Mouse (Mus musculus): Measurements from ENCODE around the gene Prss54.
"Not testable (repeated sequence)": the region's sequence is repeated elsewhere in the genome, so short reads cannot be mapped to it uniquely, and the experiment has no call there.

Prss54 gene

GRCm38 (mm10) chr8:95576240-95576639, at the start of gene Prss54:
Prss54 (minus strand) TSS chr8:95576340.
- no peak for DNase-seq

DNA sequence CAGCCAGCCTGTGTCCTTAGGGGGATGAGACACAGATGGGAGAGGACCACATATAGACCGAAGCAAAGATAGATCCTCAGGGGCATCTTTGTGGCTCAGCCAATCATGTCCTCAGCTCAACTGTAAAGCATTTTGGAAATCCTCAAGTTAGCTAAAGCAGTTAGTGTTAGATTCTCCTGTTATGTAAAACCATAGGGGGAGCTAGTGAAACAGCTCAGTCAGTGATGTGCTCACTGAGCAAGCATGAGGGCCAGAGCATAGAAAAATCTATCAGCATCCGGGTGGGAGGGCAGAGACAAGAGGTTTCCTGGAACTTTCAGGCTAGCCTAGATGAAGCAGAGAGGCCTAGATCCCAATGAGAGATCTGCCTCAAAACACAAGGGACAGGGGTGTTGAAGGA, 48.7 kb upstream of the Prss54 start:
- DNase-seq, result no peak

DNA sequence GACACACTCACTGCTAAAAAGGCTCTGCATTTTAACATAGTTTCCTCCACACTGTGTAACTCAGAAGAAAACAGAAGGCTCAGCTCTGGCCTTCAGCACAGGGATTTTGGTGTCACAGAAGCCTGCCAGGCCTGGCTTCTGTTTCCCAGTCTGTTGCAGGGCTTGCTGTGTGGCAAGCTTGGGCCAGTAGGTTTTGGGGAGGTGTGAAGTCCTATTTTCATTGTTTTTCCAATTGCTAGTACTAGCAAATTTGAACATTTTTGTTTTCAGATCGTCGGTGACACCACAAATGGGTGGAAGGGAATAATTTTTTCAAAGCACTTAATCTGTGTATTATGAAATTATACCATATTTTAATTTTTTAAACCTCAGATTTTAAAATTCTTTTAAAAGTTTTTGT, 43.9 kb upstream of the Prss54 start:
- no peak for DNase-seq

- DNase-seq, result no peak
Measured at GRCm38 (mm10) chr8:95616383-95616782, 40.2 kb upstream of the Prss54 start.

DNA sequence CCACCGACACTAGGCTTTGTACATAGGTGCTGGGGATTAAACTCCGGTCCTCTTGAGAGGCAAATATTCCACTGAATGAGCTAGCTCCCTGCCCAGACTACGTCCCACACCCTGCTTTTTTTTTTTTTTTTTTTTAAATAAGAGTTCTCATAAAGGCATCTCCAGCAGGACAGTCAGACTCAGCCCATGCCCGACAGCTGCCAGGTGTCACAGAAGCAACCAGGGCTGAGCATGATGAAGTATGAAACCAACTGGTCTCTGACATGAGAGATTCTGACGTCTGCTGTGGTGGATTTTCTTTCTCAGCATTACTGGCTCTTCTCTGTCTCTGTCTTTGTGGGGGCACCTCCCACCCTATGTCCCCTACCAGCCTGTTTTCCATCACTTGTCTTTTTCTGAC, 35.6 kb upstream of the Prss54 start:
- no peak for DNase-seq

DNA sequence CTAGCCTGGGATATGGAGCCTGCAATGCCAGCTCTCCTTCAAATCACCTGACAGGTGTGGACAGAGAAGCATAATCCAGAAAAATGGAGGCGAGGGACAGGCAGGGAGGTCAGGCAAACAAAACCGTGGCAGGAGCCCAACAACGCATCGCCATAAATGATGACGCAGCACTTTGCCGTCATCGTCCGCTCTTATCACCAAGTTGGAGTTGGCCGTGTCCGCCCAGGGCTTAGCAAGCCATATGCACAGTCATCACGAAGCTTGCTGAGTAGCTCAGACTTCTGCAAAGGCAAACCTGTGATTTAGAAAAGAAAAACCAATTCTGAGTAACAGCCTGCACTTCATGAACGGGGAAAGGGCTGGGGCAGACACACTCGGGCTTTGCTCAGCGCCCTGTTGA, 34.6 kb upstream of the Prss54 start:
- no peak for DNase-seq

GRCm38 (mm10) chr8:95609406-95609805, 33.3 kb upstream of the Prss54 start:
- DNase-seq, result no peak

DNA sequence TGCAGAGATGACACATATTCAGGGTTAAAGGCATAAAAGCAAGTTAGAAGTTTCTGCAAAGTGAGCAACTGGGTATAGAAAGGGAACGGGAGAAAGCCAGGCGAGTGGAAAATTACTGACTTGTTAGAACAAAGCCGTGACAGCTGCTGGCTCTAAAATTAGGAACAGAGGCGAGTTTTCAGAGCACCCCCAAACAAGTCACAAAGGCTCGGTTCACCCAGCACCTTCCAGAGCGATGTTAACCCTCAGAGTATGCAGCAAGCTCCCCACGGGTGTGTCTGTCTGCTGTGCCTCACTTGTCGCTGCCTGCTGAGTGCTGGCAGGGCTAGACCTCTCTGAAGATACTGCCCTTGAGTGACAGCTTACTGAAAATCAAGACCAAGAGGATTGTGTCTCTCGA, 31.1 kb upstream of the Prss54 start:
- no peak for DNase-seq

DNA sequence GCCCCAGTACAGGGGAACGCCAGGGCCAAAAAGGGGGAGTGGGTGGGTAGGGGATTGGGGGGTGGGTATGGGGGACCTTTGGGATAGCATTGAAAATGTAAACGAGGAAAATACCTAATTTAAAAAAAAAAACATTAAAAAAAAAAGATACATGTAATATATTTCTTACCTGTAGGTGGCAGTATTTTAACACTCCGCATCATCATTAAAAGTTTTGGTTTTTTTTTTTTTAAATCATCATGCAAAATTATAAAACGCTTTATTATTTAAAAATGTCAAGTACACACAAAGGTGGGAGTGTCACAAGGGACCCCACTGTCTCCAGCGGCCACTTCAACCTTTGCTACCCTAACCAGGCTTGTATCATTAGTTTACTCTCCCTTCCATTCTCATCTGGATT, 30.4 kb upstream of the Prss54 start:
- DNase-seq, result not testable (repeated sequence)

GRCm38 (mm10) chr8:95602168-95602567, 26.0 kb upstream of the Prss54 start:
- DNase-seq, result no peak

DNA sequence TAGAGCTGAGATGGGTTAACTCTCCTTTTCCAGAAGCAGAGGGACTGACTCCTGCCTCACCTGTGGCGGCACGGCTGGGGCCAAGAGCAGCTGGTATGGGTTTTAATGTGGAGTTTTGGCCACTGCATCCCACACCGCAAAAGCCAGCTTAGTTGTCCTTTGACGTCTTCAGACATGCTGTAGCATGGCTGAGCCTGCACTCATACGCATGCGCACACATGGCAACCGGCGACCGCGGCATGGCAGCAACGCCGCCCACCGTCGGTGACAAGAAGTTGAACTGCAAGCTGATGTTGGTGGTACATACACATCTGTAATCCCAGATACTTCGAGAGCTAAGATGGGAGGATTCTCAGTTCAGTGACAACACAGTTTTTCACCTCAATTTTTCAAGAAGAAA, 25.2 kb upstream of the Prss54 start:
- no peak for DNase-seq

GRCm38 (mm10) chr8:95599861-95600260, 23.7 kb upstream of the Prss54 start:
- peak; percentile 44 for DNase-seq

DNA sequence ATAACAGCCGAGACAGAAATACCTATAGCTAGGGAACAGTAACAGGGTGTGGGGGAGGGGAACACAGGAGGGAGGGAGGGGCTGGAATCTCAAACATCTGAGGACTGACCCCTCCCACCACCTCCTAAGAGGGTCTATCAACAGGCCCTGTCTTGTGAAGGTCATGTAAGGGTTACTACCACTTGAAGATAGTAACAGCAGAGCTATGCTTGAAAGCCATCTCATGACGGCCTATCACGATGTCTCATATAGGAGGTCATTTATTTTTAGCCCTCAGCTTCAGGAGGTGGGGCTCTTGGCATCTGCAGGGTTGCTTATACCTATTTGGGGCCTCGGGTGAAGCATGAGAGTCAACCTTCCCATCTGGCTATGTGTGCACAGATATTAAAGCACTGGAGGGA, 20.7 kb upstream of the Prss54 start:
- DNase-seq, result no peak

DNA sequence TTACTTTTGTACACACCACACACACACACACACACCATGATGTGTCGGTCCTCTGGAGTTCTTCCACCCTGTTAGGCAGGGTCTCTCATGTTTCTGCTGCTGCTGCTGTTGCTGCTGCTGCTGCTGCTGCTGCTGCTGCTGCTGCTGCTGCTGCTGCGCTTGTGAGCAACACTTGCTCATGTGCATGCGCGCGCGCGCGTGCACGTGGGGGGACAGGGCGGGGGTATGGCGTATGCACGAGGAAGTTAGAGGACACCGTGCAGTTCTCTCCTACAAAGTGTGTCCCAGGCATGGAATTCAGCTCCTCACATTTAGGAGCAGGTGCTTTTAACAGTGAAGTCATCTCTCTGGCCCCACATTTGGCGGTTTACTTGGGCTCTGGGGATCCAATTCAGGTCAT, 19.0 kb upstream of the Prss54 start:
- DNase-seq, result no peak

DNA sequence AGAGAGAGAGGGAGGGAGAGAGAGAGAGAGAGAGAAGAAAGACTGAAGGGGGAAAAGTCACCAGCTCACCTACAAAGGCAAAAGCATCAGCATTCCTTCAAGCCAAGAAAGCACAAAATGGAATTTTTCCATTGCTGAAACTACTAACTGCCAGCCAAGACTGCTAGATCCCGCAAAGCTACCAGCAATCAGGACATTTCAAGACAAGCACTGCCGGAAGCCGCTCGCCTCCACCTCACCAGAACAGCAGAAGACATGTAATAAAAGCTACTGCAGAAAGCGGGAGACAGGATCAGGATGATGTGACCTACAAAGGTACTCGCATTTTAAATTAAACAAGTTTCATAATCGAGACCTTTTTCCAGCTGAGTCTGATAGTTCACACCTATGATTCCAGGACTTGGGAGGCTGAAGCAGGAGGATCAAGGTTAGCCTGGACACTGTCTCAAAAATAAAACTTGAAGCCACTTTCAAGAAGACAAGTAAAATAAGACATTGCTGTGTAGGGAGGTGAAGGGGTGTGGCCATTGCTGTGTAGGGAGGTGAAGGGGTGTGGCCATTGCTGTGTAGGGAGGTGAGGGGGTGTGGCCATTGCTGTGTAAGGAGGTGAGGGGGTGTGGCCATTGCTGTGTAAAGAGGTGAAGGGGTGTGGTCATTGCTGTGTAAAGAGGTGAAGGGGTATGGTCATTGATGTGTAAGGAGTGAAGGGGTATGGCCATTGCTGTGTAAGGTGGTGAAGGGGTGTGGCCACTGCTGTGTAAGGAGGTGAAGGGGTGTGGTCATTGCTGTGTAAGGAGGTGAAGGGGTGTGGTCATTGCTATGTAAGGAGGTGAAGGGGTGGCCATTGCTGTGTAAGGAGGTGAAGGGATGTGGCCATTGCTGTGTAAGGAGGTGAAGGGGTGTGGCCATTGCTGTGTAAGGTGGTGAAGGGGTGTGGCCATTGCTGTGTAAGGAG, 17.6 kb upstream of the Prss54 start:
- DNase-seq, result no peak

GRCm38 (mm10) chr8:95592131-95592780, 16.1 kb upstream of the Prss54 start:
- DNase-seq, result no peak

DNA sequence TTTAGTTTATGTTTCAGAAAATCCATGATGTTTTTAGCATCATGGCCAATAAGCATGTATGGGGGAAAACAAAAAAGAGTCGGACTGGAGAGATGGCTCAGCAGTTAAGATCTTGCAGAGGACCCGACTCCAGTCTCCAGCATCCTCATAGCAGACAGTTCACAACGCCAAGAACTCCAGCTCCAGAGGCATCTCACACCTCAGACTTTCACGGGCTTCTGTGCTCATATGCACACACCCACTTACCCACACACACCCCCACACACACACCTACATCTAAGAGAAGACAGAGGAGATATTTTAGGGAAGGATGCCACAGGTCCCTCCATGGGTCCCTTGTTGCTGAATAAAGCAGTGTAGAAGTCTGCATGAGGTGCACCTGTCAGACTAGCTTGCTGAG, 14.4 kb upstream of the Prss54 start:
- DNase-seq, result no peak

DNA sequence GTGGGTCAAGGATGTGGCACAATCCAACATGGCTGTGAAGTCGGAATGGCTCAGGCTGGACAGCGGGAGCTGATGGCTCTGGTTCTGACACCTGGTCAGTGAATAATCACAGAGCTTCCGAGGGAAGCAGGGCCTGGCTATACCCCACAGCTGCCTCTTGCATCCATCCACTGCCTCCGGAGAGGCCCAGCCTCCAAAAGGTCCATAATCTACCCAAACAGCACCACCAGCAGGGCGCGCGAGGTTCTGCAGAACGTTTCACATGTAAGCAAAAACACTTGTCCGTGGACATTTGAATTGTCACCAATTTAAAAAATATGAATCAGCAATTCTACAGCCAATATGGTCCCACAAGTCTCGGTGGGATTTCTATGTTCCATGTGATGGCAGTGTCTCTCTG, 13.1 kb upstream of the Prss54 start:
- no peak for DNase-seq

DNA sequence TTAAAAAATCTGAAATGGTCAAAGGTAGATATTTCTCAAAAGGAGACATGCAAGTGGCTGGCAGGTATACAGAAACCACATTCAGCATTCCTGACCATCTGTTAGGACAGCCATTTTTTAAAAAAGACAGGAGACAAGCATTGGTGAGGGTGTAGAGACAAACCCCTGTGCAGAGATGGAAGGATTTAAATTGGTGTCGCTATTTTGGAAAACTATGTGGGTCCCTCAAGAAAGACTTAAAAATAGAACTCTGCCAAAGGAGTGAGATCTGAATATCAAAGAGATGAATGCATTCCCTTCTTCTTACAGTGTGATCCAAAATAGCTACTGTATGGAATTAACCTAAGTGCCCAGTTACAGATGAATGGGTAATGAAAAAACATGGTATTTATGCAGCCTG, 11.2 kb upstream of the Prss54 start:
- no peak for DNase-seq

DNA sequence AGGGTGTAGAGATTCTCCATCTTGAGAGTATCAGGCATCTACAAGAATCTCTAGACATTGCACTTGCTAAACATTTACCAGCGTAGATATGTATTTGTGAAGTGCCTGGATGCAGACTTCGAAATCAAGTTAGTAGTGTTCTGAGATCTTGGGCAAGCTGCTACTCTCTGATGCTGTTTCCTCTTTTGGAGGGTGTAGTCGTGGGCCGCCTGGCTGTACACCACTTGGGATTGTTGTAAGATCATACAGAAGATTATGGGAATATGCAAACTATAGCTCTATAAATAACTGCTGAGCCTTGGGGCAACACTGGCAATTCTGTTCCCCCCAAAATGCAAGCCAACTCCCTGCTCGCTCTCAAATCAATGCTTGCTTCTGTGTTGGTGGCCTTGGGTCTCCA, 3.0 kb downstream of the Prss54 start:
- no peak for DNase-seq

DNA sequence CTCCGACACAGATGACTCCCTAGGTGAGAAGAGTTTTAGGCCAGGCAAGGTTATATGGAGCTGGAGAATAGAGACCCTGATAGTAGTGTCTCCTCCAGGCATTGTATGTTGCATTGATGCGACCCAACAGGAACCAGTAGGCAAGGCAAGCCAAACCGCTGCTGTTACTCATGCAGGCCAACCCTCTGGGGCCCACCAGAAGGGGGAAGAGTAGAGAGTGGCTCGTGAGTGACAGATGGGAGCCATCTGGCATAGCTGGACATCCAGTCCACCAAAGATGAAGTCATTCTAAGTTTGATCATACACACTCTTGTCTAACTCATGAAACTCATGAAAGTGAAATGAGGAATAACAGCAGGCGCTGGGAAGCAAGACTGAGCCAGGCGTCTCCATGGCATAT, 9.3 kb downstream of the Prss54 start:
- DNase-seq, result no peak

- DNase-seq, result no peak
Measured at GRCm38 (mm10) chr8:95566217-95566616, 9.9 kb downstream of the Prss54 start.

DNA sequence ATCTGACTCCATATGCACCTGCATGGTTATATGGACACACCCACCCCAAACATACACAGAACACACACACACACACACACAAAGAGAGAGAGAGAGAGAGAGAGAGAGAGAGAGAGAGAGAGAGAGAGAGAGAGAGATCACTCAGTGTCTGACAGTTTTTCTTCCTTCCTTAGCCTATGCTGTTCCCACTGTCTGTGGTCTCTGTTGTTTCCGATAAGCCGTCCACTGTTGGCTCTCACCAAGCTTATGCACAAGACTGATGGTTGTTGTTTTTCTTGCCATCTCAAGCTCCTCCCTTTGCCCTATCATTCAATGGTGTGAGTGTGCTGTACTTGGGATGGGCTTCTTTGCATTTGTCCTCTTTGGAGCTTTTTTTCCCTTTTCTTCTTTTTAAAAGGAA, 20.2 kb downstream of the Prss54 start:
- DNase-seq, result no peak

DNA sequence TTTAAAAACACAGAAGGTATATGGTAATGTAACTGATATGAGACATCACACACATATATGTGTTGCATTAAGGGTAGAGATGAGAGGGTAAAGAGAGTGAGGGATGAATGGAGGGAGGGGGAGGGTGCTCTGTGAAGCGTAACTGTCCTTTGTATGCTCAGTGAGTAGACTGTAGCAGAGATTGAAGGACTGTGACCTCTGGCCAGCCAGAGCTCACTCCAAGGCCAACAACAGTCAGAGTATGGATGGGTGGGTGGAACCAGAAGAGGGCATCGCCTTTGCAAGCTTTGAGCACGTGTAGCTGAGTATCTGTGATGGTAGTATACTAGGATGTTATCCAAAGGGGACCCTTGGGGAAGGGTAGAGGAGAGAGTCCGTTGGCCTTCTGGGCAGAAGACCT, 24.6 kb downstream of the Prss54 start:
- DNase-seq, result no peak
